Mouse (Mus musculus): ENCODE measurements around the gene Nos2. TPM values are rescaled to one million over a fixed set of nuclear protein-coding genes. Genes with fewer than 3 reads are reported as not detected.

The Nos2 gene
- 0.19 and 0.53 TPM in 2 replicates for total RNA-seq (2014; rRNA removed; ENCODE audit: low replicate concordance)
- 1.7 and 1.8 TPM in 2 replicates for polyA plus RNA-seq (2015; fragmentation: Nextera tagmentation; extraction: Ambion mirVana)

DNA sequence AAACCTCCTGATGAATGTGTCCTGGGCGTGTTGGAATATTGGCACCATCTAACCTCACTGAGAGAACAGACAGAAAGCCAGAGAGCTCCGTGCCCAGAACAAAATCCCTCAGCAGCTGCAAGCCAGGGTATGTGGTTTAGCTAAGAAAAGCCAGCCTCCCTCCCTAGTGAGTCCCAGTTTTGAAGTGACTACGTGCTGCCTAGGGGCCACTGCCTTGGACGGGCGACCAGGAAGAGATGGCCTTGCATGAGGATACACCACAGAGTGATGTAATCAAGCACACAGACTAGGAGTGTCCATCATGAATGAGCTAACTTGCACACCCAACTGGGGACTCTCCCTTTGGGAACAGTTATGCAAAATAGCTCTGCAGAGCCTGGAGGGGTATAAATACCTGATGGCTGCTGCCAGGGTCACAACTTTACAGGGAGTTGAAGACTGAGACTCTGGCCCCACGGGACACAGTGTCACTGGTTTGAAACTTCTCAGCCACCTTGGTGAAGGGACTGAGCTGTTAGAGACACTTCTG is at the start of gene Nos2:
Gene Nos2, plus strand, starts transcription at position 377 of the 529 bp plus-strand sequence.
- Histone ChIP-seq H3K27me3 (ENCODE audit: control insufficient read depth, insufficient read depth, low read length) (peaks cover 24% of the 10 kb centered on the region), H3K36me3 (replicated peaks; ENCODE audit: control insufficient read depth, insufficient read depth, low read length) (no peaks in the 10 kb centered on the region), H3K27ac (ENCODE audit: low read depth) (no peak within 1 kb of the TSS), H3K4me3 (ENCODE audit: low read depth, low read length) (no peak within 1 kb of the TSS), H3K9ac (replicated peaks; ENCODE audit: low read depth, low read length) (no peak within 1 kb of the TSS), H3K9me3 (replicated peaks; ENCODE audit: control insufficient read depth, low read length) (no peaks in the 10 kb centered on the region), H3K4me2 (ENCODE audit: low read depth, low read length) (no peak within 1 kb of the TSS), H3K4me1 (ENCODE audit: control insufficient read depth, insufficient read depth) (no peaks in the 10 kb centered on the region)
- DNase-seq (ENCODE audit: low spot score) (no peak), ATAC-seq (ENCODE audit: insufficient read depth, low read depth) (no peak)
- no peak for TF ChIP-seq EP300 (IDR thresholded peaks at IDR 0.05; ENCODE audit: low read depth)
- TF ChIP-seq CTCF (IDR thresholded peaks at IDR 0.05; ENCODE audit: low read depth) = no peak
- 50% methylated on average over 6 of the region's 6 CpGs for WGBS

DNA sequence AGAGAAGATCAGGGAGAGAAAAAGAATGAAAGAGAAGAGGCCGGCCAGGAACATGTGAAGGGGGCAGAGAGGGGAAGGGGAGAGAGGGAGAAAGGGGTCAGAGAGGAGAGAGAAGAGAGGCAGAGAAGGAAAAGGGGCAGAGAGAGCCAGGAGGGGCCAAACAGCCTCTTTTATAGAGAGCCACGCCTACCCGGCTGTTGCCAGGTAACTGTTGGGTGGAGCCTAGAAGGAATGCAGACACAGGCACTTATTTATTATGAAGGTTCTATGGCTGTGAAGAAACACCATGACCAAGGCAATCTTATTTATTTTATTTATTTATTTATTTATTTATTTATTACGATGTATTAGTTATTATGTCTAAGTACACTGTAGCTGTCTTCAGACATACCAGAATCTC is 49.7 kb upstream of the Nos2 start:
- WGBS = 89% methylated on average over 4 of the region's 4 CpGs
- no peak for ATAC-seq (ENCODE audit: insufficient read depth, low read depth)
- Histone ChIP-seq H3K9ac (replicated peaks; ENCODE audit: low read depth, low read length) (no peak overlapping the region), H3K36me3 (replicated peaks; ENCODE audit: control insufficient read depth, insufficient read depth, low read length) (no peaks in the 10 kb centered on the region), H3K4me1 (ENCODE audit: control insufficient read depth, insufficient read depth) (no peaks in the 10 kb centered on the region), H3K27me3 (ENCODE audit: control insufficient read depth, insufficient read depth, low read length) (no peaks in the 10 kb centered on the region), H3K4me3 (ENCODE audit: low read depth, low read length) (no peak overlapping the region), H3K9me3 (replicated peaks; ENCODE audit: control insufficient read depth, low read length) (no peaks in the 10 kb centered on the region), H3K4me2 (ENCODE audit: low read depth, low read length) (no peak overlapping the region), H3K27ac (ENCODE audit: low read depth) (no peak overlapping the region)
- TF ChIP-seq CTCF (IDR thresholded peaks at IDR 0.05; ENCODE audit: low read depth) (no peak), EP300 (IDR thresholded peaks at IDR 0.05; ENCODE audit: low read depth) (no peak)
- DNase-seq (ENCODE audit: low spot score) = no peak

DNA sequence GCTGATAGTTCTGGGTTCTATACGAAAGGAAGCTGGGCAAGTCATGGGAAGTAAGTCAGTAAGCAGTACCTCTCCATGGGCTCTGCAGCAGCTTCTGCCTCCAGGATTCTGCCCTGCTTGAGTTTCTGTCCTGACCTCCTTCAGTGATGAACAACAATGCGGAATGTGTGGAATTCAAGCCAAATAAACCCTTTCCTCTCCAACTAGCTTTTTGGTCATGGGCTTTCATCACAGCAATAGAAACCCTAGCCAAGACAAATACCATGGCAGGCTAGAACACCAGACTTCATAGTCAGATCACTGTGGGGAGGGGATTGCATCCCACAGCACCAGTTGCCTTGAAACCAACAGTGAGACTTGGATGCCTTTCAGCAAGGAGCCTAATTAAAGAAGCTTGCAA is 47.8 kb upstream of the Nos2 start:
- H3K4me3 ChIP-seq (ENCODE audit: low read depth, low read length) = no peak overlapping the region
- no peaks in the 10 kb centered on the region for H3K9me3 ChIP-seq (replicated peaks; ENCODE audit: control insufficient read depth, low read length)
- H3K4me2 ChIP-seq (ENCODE audit: low read depth, low read length) = no peak overlapping the region
- no peak overlapping the region for H3K27ac ChIP-seq (ENCODE audit: low read depth)
- 35% methylated on average over 2 of the region's 2 CpGs for WGBS
- H3K36me3 ChIP-seq (replicated peaks; ENCODE audit: control insufficient read depth, insufficient read depth, low read length) = no peaks in the 10 kb centered on the region
- DNase-seq (ENCODE audit: low spot score) = no peak
- H3K4me1 ChIP-seq (ENCODE audit: control insufficient read depth, insufficient read depth) = no peaks in the 10 kb centered on the region
- no peak for ATAC-seq (ENCODE audit: insufficient read depth, low read depth)
- TF ChIP-seq CTCF (IDR thresholded peaks at IDR 0.05; ENCODE audit: low read depth) (no peak), EP300 (IDR thresholded peaks at IDR 0.05; ENCODE audit: low read depth) (no peak)
- no peak overlapping the region for H3K9ac ChIP-seq (replicated peaks; ENCODE audit: low read depth, low read length)
- H3K27me3 ChIP-seq (ENCODE audit: control insufficient read depth, insufficient read depth, low read length) = no peaks in the 10 kb centered on the region

DNA sequence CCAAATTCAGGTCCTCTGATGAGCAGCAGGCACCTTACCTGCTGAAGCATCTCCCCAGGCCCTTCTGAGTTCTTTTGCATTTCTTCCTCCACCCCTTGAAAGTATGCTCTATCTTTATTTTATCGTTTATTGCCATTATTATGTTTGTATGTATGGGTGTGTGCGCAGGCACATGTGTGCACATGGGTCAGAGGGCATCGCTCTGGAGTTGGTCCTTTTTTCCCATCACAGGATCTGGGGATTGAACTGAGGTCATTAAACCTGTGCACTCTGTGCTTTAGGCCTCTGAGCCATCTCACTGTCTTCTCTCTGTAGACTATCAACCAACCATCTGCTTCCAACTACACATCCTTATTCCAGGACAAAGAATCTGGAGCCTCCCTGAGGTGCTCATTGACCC is 40.9 kb upstream of the Nos2 start:
- Histone ChIP-seq H3K4me2 (ENCODE audit: low read depth, low read length) (no peak overlapping the region), H3K9ac (replicated peaks; ENCODE audit: low read depth, low read length) (no peak overlapping the region), H3K4me3 (ENCODE audit: low read depth, low read length) (no peak overlapping the region), H3K9me3 (replicated peaks; ENCODE audit: control insufficient read depth, low read length) (no peaks in the 10 kb centered on the region), H3K4me1 (ENCODE audit: control insufficient read depth, insufficient read depth) (no peaks in the 10 kb centered on the region), H3K27ac (ENCODE audit: low read depth) (no peak overlapping the region), H3K36me3 (replicated peaks; ENCODE audit: control insufficient read depth, insufficient read depth, low read length) (no peaks in the 10 kb centered on the region), H3K27me3 (ENCODE audit: control insufficient read depth, insufficient read depth, low read length) (no peaks in the 10 kb centered on the region)
- no peak for DNase-seq (ENCODE audit: low spot score)
- TF ChIP-seq CTCF (IDR thresholded peaks at IDR 0.05; ENCODE audit: low read depth) (no peak), EP300 (IDR thresholded peaks at IDR 0.05; ENCODE audit: low read depth) (no peak)
- no peak for ATAC-seq (ENCODE audit: insufficient read depth, low read depth)
- 82% methylated on average over 3 of the region's 3 CpGs for WGBS

DNA sequence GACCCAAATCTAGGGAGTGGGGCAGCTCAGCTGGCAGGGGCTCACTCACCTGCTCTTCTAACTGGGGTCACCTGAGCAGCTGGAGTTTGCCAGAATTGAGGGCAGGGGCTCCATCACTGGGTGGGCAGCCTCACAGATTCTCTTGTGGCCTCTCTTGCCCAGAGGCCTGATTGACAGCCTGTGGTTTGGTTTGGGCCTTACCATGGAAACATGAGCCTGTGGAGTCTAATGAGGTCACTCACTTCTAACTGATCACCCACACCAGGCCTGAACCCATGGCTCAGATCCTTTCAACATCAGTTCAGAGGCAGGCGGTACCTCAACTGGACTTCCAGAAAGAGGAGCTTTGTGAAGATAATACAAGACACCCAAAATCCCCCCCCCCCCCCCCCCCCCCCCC is 33.9 kb upstream of the Nos2 start:
- peak; percentile 30; the same call in 1 of the 2 replicates for ATAC-seq (ENCODE audit: insufficient read depth, low read depth)
- peaks cover 4% of the 10 kb centered on the region; the same call in 1 of the 2 replicates for H3K4me1 ChIP-seq (ENCODE audit: control insufficient read depth, insufficient read depth)
- no peak for DNase-seq (ENCODE audit: low spot score)
- no peaks in the 10 kb centered on the region for H3K27me3 ChIP-seq (ENCODE audit: control insufficient read depth, insufficient read depth, low read length)
- no peaks in the 10 kb centered on the region for H3K9me3 ChIP-seq (replicated peaks; ENCODE audit: control insufficient read depth, low read length)
- TF ChIP-seq CTCF (IDR thresholded peaks at IDR 0.05; ENCODE audit: low read depth) = no peak
- TF ChIP-seq EP300 (IDR thresholded peaks at IDR 0.05; ENCODE audit: low read depth) = no peak
- no peak overlapping the region for H3K27ac ChIP-seq (ENCODE audit: low read depth)
- peak overlapping the region; percentile 31 for H3K4me2 ChIP-seq (ENCODE audit: low read depth, low read length)
- H3K36me3 ChIP-seq (replicated peaks; ENCODE audit: control insufficient read depth, insufficient read depth, low read length) = no peaks in the 10 kb centered on the region
- no peak overlapping the region for H3K9ac ChIP-seq (replicated peaks; ENCODE audit: low read depth, low read length)
- no peak overlapping the region for H3K4me3 ChIP-seq (ENCODE audit: low read depth, low read length)
- 33% methylated on average over 1 of the region's 1 CpGs for WGBS

Measured in heart, postnatal 0 days (tissue).